Mouse (Mus musculus) spleen, adult 12 weeks (tissue): Measurements from ENCODE around the gene Wipi2.

Source experiments
- DNase-seq: peaks from one replicate; pipeline ENCODE4 v3.0.0; 2022; ENCODE audit warnings: low spot score

Wipi2 gene

DNA sequence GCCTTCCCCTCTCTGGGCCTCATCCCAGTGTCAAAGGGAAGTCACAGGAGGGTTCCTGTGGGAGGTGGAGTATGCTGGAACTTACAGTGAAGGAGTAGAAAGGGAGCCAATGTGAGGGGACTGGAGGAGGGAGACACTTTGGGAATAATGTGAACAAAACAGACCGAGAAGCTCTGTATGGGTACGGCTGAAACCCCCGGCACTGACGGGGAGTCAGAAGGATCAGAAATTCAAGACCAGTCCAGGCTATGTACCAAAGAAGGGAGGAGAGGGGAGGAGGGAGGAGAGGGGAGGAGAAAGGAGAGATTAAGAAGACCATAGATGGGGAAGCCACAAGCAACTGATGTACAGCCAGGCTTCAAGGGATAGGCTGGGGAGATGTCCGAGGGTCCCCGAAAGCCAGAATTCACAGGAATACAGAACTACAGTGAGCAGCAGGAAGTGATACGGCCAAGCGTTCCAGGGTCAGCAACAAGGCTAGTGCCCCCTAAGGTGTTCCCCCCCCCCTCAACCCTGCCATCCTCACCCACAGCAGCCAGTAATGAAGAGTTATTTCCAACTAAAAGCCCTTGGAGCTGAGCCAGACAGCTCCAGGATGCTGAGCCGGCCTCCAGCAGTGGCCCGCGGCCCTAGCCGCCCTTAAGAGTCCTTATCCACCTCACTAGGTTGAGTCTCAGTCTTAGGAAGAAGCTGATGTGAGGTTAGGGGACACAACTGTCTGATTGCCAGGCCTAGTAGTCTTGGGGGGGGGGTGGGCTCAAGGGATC is 65.7 kb downstream of the Wipi2 start:
- DNase-seq, result no peak

DNA sequence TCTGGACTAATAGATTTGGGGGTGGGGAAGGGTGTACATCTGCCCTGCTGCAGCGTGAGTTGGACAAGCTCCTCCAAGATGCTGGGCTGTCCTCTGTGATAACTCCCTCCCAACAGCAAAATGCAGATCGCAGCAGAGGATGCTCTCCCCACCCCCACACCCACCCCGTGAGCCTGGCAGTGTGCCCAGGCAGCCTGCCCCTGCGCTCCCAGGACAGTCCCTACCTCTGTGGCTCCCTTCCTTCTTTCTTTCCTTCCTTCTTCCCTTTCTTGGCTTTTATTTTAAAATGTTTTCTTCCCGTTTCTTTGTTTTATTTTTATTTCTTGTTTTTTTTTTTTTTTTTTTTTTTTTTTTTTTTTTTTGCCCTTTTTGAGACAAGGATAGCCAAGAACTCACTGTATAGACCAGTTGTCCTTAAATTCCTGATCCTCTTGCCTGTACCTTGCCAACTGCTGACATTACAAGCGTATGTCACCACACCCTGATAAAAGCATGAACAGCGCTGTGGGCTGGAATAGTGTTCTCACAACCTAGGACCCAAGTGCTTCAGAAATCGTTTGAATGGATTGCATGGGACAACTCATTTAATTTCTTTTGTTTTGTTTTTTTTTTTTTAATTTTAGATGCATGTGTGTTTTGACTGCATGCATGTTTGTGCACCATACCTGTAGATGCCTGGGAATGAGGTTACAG is 66.4 kb downstream of the Wipi2 start:
- DNase-seq, result no peak

DNA sequence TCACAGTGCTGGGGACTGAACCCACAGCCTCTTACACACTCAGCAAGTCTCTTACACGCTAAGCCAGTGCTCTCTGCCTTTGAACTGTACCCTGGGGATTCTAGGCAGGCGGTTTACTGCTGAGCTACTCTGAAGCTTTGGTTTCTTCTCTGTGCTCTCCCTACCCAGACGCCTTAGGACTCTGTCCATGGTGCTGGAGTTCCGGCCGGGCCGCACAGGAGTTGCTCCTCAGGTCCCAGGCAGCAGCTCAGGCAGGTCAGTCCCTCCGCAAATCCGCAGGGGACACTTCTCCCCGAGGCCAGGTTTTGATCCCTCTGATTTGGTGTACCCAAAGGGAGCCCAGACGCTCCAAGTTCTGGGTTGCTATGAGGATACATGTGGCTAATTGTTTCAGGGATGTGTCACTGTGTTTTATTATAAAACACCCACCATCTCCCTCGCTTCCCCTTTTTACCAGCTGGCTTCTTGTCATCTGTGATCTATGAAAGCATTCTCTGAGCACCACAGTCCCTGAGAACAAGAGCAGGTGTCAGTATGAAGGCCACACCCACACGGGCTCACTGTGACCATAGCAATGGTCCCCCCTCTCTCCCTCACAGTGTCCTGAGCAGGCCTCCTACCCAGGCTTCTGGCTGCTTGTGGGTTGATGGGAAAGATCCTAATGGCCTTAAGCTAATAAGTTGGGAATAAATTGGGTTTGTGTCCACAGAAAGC is 67.3 kb downstream of the Wipi2 start:
- no peak for DNase-seq

DNA sequence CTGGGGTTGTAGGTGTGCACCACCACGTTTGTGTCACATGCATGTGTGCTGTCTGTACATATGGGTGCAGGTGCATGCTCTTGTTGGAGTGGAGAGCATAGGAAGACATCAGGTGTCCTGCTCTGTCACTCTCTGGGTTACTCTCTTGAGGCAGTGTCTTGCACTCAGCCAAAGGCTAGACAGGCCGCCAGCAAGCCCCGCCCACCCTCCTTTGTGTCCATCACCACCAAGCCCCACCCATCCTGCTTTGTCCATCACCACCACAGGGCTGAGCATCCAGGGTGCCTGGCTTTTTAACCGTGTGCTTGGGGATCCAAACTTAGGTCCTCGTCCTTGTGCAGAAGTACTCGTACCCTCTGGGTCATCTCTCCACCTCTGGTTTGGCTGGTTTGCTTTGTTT is 68.8 kb downstream of the Wipi2 start:
- DNase-seq, result no peak

DNA sequence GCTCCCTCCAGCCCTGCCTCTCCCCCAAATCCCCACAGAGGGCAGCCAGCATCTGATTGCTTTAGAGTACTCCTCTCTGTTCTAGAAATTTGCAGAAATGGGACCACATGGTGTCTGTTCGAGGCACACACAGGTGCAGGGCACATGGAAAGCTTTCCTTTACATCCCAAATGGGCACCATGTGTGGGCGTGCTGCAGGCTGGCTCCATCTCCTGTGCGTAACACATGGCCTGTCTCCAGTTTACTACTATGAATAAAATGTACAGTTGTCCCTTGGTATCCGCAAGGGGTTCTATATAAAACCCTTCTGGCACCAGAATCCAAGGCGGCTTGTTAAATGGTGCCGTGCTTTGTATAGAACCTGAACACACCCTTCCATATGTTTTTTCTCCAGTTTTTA is 69.4 kb downstream of the Wipi2 start:
- no peak for DNase-seq

DNA sequence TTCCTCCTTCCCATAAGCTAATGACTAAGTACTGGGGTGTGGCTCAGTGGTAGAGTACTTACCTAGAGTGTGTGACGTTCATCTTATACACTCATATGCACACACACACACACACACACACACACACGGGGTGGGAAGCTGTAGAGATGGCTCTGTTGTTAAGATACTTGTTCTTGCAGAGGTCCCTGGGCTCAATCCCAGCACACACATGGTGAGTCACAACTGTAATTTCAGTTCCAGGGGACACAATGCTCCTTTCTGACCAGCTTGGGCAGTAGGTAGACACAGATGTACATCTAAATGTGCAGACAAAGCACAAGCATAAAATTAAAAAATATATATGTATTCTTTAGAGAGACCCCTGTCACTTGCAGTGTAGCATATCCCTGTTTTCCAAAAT is 70.2 kb downstream of the Wipi2 start:
- no peak for DNase-seq

DNA sequence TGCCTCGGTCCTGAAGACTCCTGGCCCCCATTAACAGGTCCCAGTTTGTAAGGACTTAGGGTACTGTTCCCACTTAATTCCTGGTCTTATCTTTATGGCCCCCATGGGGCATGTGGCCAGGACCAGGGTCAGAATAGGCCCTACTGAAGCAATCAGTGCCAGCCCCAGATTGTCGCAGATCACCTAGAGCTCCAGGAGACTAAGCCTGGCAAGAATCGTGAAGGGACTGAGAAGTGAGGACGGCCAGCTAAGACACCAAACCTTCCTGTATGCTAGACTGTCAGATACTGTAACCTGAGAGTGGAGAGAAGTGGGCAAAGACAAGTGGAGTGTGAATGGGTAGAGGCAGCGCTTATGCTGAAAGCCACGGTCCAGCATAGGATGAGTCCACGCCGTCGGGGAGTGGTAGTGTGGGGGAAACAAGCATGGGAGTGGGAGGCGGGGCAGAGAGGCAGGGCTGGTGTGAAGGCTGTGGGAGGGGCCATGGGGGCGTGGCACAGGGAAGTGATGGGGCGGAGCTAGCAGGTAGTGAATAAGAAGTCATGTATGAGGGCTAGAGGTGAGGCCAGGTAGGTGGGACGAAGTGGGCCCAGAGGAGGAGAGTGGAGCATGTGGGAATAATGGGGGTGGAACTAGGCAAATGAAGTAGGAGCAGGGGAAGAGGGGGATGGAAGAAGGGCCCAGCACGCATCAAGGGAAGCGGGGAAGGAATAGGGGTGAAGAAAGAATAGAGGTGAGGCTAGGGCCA is 73.5 kb downstream of the Wipi2 start:
- DNase-seq, result no peak

DNA sequence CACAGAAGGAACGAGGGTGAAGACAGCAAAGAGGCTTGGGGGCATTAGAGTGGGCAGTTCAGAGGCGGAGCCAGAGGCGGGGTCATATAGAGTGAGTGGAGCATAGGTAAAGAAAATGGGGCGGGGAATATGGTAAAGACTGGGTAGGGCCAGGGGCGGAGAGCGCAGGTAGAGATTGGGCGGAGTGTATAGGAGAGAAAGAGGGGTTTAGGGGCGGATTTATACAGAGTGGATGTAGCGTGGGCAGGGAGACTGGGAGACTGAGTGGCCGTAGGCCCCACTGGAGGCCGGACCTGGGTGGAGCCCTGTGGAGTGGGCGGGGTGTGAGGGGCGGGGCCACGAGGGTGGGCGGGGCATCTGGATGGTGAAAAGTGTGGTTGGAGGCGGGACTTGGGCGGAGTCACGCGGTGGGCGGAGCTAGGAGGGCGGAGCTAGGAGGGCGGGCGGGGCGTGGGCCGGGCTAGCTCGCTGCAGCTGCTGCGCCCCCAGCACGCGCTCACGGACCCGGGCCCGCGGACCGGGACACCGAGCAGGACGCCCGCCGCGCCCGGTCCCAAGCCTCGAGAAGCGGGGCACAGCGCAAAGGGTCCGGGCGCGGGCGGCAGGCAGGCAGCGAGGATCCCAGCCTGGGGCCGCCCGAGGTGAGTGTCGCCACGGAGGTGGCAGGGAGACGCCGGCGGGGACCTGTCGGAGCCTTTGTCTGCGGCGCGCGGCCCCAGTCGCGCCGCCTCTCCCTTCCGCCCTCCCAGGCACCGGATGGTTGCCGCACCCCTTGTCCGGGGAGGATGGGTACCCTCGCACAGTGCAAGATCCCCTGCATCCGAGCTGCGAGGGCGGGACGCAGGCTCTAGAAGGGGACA is 74.4 kb downstream of the Wipi2 start:
- no peak for DNase-seq

DNA sequence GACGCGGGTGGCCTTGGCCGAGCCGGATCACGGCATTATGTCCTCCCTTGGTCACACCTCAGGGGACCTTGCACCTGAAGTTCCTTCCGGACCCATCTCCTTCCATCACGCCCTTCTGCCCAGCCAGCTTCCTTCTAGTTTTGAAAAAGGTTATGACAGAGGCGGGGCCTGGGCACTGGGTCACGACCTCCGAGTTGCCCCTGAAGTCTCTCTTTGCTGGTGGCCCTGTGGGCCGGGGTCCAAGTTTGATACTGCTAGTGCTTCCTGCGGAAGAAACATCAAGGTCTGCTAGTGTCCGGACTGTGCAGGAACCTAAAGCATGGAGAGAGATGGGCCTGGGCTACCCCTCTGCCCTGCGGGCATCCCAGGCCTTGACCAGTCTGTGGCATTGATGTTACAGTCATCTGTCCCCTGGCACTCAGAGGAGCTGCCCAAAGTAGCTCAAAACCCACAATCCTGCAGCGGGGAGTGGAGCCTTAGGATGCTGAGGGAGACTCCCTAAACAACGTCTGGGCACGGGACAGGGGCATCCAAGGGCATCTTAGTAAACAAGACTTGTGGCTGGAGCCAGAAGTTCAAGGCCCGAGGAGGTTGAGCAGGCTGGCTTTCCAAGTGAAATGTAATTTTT is 75.1 kb downstream of the Wipi2 start:
- no peak for DNase-seq

DNA sequence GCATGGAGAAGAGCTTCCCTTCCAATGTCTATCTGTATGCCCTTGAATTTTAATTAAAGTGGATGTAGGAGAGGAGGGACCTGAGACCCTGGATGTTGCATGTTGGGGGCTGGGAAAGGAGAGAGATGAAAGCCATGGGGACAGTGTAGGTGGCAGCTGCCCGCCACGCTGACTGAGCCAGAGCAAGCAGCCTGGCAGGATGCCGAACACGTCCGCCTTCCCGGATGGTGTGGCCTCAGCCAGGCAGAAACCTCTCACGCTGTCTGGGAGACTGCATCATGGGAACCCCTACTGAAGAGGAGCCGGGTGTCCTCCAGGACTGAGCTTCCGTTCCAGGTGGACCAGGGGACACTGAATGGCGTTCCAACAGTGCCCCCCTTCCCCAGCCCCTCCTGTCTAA is 76.1 kb downstream of the Wipi2 start:
- no peak for DNase-seq

DNA sequence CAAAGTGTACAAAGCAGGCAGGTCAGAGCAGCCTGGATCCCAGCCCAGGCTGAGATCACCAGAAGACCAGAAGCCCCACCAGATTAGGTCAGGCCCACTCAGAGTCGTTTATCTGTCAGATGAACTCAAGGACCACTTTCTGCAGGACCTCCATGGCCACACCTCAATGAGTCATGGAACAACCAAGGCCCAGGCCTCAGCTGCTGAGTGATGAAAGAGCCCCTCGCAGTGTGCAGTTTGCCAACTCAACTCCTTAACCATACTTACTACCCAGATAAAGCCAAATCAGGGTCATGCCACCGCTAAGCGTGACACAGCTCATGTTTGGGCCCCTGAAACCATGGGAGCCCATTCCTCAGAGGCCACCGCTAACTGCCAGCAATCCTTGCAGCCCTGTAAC is 80.2 kb downstream of the Wipi2 start:
- no peak for DNase-seq

DNA sequence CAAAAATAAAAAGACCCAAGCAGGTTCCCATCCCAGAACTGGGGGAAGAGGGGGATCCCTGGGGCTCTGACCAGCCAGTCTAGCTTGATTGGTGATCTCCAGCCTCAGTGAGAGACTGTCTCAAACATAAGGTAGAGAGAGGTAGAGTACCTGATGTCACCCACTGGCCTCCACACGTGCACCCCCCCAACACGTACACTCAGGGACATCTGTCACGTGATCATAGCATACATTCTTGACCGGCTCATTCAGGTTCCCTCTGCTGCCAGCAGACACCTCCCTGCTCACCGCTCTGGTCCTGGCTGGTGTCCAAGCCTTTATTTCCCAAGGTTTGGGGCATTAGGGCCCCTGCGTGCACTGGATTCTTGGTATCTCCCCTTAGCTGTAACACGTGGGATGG is 81.9 kb downstream of the Wipi2 start:
- no peak for DNase-seq

DNA sequence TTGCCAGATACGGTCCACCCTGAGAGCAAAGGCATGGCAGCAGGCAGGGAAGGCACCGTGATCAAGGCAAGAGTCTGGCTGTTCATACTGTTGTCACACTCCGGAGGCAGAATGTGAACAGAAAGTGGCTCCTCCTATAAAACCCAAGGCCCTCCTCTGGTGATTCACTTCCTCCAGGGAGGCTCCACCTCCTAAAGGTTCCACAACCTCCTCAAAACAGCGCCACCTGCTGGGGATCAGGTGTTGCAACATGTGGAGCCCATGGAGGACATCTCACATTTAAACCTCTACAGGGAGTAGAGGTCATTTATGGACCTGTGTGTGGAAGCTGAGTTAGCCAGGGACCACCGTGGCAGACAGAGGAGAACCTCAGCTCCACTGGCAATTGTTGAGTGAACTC is 84.9 kb downstream of the Wipi2 start:
- no peak for DNase-seq

DNA sequence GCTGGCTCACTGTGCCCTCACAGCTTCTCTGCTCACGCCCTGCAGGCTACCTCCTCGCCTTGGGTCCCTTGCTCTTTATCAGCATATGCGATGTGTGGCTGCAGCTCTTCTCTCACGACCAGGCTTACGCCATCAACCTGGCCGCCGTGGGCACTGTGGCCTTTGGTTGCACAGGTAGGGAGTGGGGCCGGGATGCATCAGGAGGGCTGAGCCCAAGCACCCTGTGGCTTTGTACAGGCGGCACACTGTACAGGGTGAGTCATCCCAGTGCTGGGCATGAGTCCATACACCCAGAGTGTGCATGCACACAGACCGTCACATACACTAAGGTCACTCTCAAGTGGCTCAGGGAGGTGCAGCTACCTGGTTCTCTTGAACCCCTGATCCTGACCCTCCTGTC is 86.5 kb downstream of the Wipi2 start:
- DNase-seq, result no peak

DNA sequence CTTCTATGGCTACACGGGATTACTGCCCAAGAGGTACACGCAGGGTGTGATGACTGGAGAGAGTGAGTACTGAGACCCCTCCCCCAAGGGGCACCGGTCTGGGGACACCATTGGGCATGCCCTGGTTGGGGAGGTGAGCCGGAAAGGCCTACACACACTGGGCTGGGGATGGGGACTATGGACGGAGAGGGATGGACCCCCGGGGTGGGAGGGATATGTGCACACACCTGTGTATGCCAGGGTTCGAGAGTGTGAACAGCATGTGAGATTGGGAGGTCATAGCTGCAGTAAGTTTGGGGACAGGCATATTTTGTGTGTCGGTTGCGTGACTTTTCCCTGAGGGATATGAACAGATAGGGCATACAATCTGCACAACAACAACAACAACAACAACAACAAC is 87.6 kb downstream of the Wipi2 start:
- DNase-seq, result no peak

DNA sequence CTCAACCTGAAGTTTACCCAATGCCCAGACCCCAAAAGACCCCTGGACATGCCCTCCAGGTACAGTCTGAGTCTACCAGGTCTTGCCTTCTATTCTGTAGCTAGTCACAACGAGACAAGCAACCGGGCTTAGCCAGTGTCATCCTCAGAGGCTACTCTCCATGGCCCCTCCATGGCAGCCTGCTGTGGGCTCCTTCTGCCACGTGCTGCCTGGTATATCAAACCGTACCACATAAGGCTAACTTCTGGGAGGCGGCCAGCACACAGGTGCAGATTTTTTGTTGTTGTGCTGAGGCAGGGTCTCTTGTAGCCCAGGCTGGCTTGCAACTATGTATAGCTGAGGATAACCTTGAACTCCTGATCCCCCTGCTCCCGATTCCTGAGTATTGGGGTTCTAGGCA is 88.6 kb downstream of the Wipi2 start:
- no peak for DNase-seq

DNA sequence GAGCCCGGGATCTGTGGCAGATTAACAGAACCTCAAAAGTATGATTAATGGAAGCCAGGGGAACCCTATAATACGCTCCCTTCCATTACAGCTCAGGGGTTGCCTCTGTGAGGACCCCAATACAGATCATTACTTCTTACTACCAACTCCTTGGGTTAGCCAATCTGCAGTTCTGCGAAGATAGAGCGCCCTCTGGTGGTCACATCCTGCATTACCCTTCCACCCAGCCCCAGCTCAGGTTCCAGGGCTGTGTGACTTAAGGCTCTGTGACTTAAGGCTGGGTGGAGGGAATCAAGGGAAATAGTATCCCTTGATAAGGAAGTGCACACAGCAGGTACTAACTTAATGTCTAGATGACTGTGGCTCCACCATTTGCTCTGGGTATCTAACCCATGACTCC is 90.5 kb downstream of the Wipi2 start:
- peak; percentile 62 for DNase-seq

DNA sequence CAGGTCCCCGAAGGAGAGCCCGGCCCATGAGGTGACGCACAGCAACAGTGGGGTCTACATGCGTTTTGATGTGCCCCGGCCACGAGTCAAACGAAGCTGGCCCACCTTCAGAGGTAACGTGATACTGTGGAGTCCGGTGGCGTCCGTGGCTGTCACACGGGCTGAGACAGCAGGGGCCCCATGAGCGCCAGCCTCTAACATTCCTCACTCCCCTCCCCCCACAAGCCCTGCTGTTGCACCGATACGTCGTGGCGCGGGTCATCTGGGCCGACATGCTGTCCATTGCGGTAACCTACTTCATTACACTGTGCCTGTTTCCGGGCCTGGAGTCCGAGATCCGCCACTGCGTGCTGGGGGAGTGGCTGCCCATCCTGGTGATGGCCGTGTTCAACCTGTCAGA is 91.0 kb downstream of the Wipi2 start:
- no peak for DNase-seq

DNA sequence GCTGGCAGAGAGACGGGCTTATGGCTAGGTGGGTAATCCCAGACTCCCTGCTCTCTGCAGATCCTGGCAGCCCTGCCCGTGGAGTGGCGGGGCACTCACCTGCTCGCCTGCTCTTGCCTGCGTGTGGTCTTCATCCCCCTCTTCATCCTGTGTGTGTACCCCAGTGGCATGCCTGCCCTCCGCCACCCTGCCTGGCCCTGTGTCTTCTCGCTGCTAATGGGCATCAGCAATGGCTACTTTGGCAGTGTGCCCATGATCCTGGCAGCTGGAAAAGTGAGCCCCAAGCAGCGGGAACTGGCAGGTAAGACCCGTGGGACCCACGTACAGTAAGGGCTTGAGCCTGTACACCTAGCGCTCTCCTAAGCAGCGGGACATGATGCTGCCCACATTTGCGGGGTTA is 92.4 kb downstream of the Wipi2 start:
- no peak for DNase-seq
